ENCODE assay signal across 14 mouse cellular contexts in the genomic region with DNA sequence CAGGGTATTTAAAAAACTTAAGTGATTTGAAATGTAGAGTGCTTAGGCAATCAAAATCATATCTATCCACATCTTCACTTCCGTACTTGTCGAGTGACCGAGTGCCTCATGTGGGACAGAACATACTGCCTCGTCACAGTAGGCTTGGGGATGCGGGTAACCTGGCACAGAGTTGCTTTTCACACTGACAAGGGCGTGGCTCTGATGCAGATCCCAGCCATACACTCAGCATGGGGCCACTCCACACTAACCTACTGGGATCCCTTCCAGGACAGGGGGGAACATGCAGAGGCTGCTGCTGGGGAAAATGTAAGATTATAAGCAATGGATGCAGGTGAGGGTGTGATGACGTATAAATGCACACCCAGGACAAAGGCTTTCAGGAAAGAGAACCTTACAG. TPM values are rescaled to one million over a fixed set of nuclear protein-coding genes. Genes with fewer than 3 reads are reported as not detected.
DNase-seq lines count a peak whose midpoint lies in the region; ATAC-seq and TF ChIP-seq lines count a peak whose summit lies in the region.
"Had no signal": no experiment of that assay in that cellular context is flagged by ENCODE, and none has a peak within 500 bp of the region (broad histone marks: within the 10 kb centered on the region; RNA-seq: fewer than 3 reads in every experiment).

No protein-coding gene starts in this region.

- H3K4me2 ChIP-seq in liver, embryonic 14.5 days (ENCODE audit: low read depth) = no peak overlapping the region
- H3K4me2 ChIP-seq: hindbrain, embryonic 12.5 days; kidney, embryonic 15.5 days; midbrain, embryonic 15.5 days; stomach, embryonic 15.5 days had no signal

- peaks cover 10 to 17% of the 10 kb centered on the region in 2 experiments for H3K4me1 ChIP-seq in liver, embryonic 14.5 days (replicated peaks; ENCODE audit: control insufficient read depth in 2 of 2, insufficient read depth in 2 of 2, low read length in 1 of 2)
- H3K4me1 ChIP-seq: hindbrain, embryonic 12.5 days; midbrain, embryonic 15.5 days; stomach, embryonic 15.5 days had no signal

- H3K4me3 ChIP-seq in liver, embryonic 14.5 days (ENCODE audit: insufficient read depth in 1 of 2, low read depth in 2 of 2, low read length in 2 of 2) = no peak overlapping the region
- H3K4me3 ChIP-seq: hindbrain, embryonic 12.5 days; kidney, embryonic 15.5 days; midbrain, embryonic 15.5 days; stomach, embryonic 15.5 days had no signal

- H3K27ac ChIP-seq in liver, embryonic 14.5 days = no peak overlapping the region
- H3K27ac ChIP-seq: hindbrain, embryonic 12.5 days; kidney, embryonic 15.5 days; midbrain, embryonic 15.5 days; stomach, embryonic 15.5 days had no signal

- peaks cover 78% of the 10 kb centered on the region for H3K36me3 ChIP-seq in liver, embryonic 14.5 days (replicated peaks; ENCODE audit: control insufficient read depth, insufficient read depth, low read depth)

- H3K9ac ChIP-seq in liver, embryonic 14.5 days (replicated peaks) = no peak overlapping the region
- H3K9ac ChIP-seq: kidney, embryonic 15.5 days; midbrain, embryonic 15.5 days; stomach, embryonic 15.5 days had no signal

- no peak for TF ChIP-seq CTCF in liver, embryonic 14.5 days (IDR thresholded peaks at IDR 0.05; ENCODE audit: low read depth)

- no peak for ATAC-seq in cerebellum, adult (ENCODE audit: insufficient number of reproducible peaks, low FRiP score, low TSS enrichment)
- ATAC-seq in liver, embryonic 14.5 days (ENCODE audit: insufficient read depth) = 0 out of 2 replicates have a peak, but pooled peaks have one; percentile 34
- ATAC-seq: midbrain, embryonic 15.5 days had no signal

- 76% methylated on average over 7 of the region's 7 CpGs for WGBS in liver, embryonic 14.5 days (ENCODE audit: insufficient replicate concordance)

- no peaks in the 10 kb centered on the region for H3K27me3 ChIP-seq in liver, embryonic 14.5 days (ENCODE audit: control insufficient read depth, insufficient read depth, low read length)
- H3K27me3 ChIP-seq: hindbrain, embryonic 12.5 days; kidney, embryonic 15.5 days; midbrain, embryonic 15.5 days; stomach, embryonic 15.5 days had no signal

- TF ChIP-seq EP300 in liver, embryonic 14.5 days (IDR thresholded peaks at IDR 0.05; ENCODE audit: low read depth) = no peak

- peak; percentile 15 to 29 for DNase-seq in cerebellum, adult 18-20 months
- DNase-seq in CD4-positive helper T cell, adult 2 months (ENCODE audit: low read depth, low spot score) = peak; percentile 16
- DNase-seq in brain, adult 2 months (ENCODE audit: low read depth, low spot score) = peak; percentile 10
- DNase-seq in liver, embryonic 14.5 days (ENCODE audit: low read depth in 3 of 3, low spot score in 3 of 3) = no peak
- DNase-seq in kidney, postnatal 25 days = no peak
- no peak for DNase-seq in adrenal gland, adult 18-20 months (ENCODE audit: low spot score in 2 of 2)
- no peak for DNase-seq in natural killer cell, adult 2 months (ENCODE audit: low spot score in 2 of 2)
- DNase-seq: gastrocnemius, postnatal 36 days; lung, adult 18-20 months had no signal

- no peaks in the 10 kb centered on the region for H3K9me3 ChIP-seq in liver, embryonic 14.5 days (ENCODE audit: control insufficient read depth, low read length)
- H3K9me3 ChIP-seq: hindbrain, embryonic 12.5 days; kidney, embryonic 15.5 days; midbrain, embryonic 15.5 days; stomach, embryonic 15.5 days had no signal

RNA-seq across cellular contexts. Expression of a gene that starts 11.0 kb away (rescaled TPM):
- polyA plus RNA-seq in liver, embryonic 14.5 days (2012; rRNA removed) = 26.2 and 30.8 TPM in 2 replicates
- 47.3 and 52.4 TPM in 2 replicates for polyA plus RNA-seq in liver, embryonic 14.5 days (2014; fragmentation: Nextera tagmentation; extraction: Ambion mirVana)
- 10 to 100 TPM; 41.0 to 53.2 TPM for total RNA-seq in adrenal gland, adult 18-20 months (2021)

RNA-seq across cellular contexts. Expression of a gene that starts 28.7 kb away (rescaled TPM):
- 17.7 and 18.9 TPM in 2 replicates for polyA plus RNA-seq in liver, embryonic 14.5 days (2012; rRNA removed)
- 17.2 and 24.8 TPM in 2 replicates for polyA plus RNA-seq in liver, embryonic 14.5 days (2014; fragmentation: Nextera tagmentation; extraction: Ambion mirVana)
- total RNA-seq in adrenal gland, adult 18-20 months (2021) = 10 to 100 TPM; 35.4 to 36.2 TPM

RNA-seq across cellular contexts. Expression of a gene that starts 45.1 kb away (rescaled TPM):
- polyA plus RNA-seq in liver, embryonic 14.5 days (2012; rRNA removed) = 12.4 and 16.9 TPM in 2 replicates
- polyA plus RNA-seq in liver, embryonic 14.5 days (2014; fragmentation: Nextera tagmentation; extraction: Ambion mirVana) = 21.4 and 24.4 TPM in 2 replicates
- 10 to 100 TPM; 52.3 to 56.9 TPM for total RNA-seq in adrenal gland, adult 18-20 months (2021)

Comparison
In these comparisons a context has a peak if more than half of its experiments do, and no peak if none do; other contexts are left out.
1. DNase-seq: peak in cerebellum, adult 18-20 months (2 of 2), CD4-positive helper T cell, adult 2 months (single experiment) and brain, adult 2 months (single experiment); none in liver, embryonic 14.5 days (0 of 3), kidney, postnatal 25 days (0 of 2), adrenal gland, adult 18-20 months (0 of 2) and natural killer cell, adult 2 months (0 of 2).